Mouse (Mus musculus) cerebellum, adult 2 months (tissue): ENCODE measurements around the gene Alpl.

Source experiments
- CTCF ChIP-seq: fragments of 200-500 bp; IDR thresholded peaks from 2 replicates; pipeline ENCODE4 v1.5.1; 2011; ENCODE audit warnings: low read depth, mild to moderate bottlenecking, control low read depth, low read length, moderate library complexity, borderline replicate concordance; ENCODE audit not compliant: insufficient read depth
- POLR2A ChIP-seq: fragments of 200-500 bp; IDR thresholded peaks from 2 replicates; pipeline ENCODE4 v1.6.1; 2011; ENCODE audit warnings: low read length, control low read depth, borderline replicate concordance; ENCODE audit not compliant: insufficient read depth

GRCm38 (mm10) chr4:137750121-137750520 lies 46.1 kb downstream of the Alpl start:
- TF ChIP-seq POLR2A = no peak
- TF ChIP-seq CTCF = no peak
